Mouse (Mus musculus) megakaryocyte, embryonic 14.5 days (primary cell): ENCODE results near the gene Adamts9.

Source experiments
- FLI1 ChIP-seq: IDR thresholded peaks from 2 replicates; pipeline ENCODE4 v1.6.1; 2012; ENCODE audit warnings: low read length, inconsistent platforms, mixed read lengths
- GATA1 ChIP-seq: IDR thresholded peaks from 3 replicates; pipeline ENCODE4 v1.6.1; 2012; ENCODE audit warnings: mixed read lengths, low read length, inconsistent platforms, borderline replicate concordance

DNA sequence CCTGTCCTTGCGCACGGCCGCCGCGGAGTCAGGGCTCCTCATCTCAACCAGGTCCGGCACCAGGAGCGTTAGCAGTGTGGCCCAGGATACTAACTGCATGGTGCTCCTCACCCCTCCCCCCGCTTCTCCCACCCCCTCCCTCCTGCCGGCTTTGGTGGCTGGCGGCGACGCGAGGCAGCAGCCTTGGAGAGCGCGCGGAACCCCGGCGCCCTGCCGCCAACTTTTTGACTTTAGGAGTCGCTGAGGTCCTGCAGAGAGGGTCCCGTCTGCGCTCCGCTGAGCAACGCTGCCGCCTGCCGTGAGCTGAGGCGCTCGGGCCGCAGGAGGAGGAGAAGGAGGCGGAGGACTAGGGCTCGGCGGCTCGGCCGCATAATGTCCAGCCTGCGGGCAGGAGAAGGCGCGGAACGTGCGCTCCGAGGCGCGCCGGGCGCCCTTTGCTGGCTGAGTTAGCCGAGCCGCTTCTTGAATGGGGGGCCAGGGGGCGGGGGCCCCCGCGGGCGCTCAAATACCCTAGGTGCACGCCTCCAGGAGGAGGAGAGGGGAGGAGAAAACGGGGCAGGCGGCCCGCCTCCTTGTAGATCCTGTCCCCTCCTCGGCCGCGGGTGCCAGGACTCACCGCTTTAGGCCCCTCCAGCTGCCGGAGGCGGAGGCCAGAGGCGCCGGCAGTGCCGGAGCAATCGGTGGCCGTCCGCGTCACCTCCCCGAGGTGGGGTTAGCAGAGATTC lies at the start of gene Adamts9:
- TF ChIP-seq GATA1 (no peak), FLI1 (no peak)
